Mouse (Mus musculus): ENCODE results near the gene Rint1. TPM values are rescaled to one million over a fixed set of nuclear protein-coding genes. Genes with fewer than 3 reads are reported as not detected.

Rint1 gene
- polyA plus RNA-seq, 1 experiment from 2014 or later, result 24.7 TPM

GRCm38 (mm10) chr5:23855484-23855883 is 68.0 kb downstream of the Rint1 start:
- DNase-seq (ENCODE audit: low read depth, low spot score) (no peak), ATAC-seq (no peak)
- CTCF ChIA-PET, result no interaction called here
- H3K27me3 ChIP-seq, result no peaks in the 10 kb centered on the region
- POLR2A ChIA-PET, result no interaction called here
- in situ Hi-C loops (cut with MboI; ENCODE audit: low pct_unique_long_range_greater_than_20kb), result loop anchor here (5.0 kb wide), 1 partner anchor 212 kb away; no protein-coding TSS in a partner anchor
- no peak for TF ChIP-seq CTCF (IDR thresholded peaks at IDR 0.05)

DNA sequence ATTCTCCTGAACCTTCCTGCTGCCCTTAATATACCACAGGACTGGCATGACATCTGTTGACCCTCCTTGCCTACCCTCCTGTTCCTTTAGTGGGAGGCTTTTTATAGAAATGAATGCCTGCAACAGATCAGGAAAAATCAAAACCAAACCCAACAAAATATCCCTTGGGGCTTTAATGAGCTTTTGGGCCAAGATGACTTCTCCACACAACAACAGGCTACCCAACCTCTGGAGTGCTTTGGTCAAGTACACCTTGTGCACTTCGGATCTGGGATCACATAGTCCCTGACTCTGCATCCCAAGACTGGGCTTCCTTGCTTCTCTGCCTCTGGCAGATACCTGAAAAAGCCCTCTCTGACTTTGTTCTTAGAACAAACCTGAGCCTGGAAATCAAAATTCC is 68.7 kb downstream of the Rint1 start:
- TF ChIP-seq CTCF (IDR thresholded peaks at IDR 0.05), result no peak
- ChIA-PET POLR2A (no interaction called here), CTCF (no interaction called here)
- no peak for ATAC-seq
- in situ Hi-C loops (cut with MboI; ENCODE audit: low pct_unique_long_range_greater_than_20kb), result loop anchor here (5.0 kb wide), 1 partner anchor 211 kb away; no protein-coding TSS in a partner anchor
- no peak for DNase-seq (ENCODE audit: low read depth, low spot score)
- H3K27me3 ChIP-seq, result no peaks in the 10 kb centered on the region

GRCm38 (mm10) chr5:23857189-23857588 is 69.7 kb downstream of the Rint1 start:
- CTCF ChIA-PET, result no interaction called here
- POLR2A ChIA-PET, result no interaction called here
- ATAC-seq, result no peak
- H3K27me3 ChIP-seq, result no peaks in the 10 kb centered on the region
- no peak for TF ChIP-seq CTCF (IDR thresholded peaks at IDR 0.05)
- in situ Hi-C loops (cut with MboI; ENCODE audit: low pct_unique_long_range_greater_than_20kb), result loop anchor here (5.0 kb wide), 1 partner anchor 210 kb away; no protein-coding TSS in a partner anchor
- no peak for DNase-seq (ENCODE audit: low read depth, low spot score)

DNA sequence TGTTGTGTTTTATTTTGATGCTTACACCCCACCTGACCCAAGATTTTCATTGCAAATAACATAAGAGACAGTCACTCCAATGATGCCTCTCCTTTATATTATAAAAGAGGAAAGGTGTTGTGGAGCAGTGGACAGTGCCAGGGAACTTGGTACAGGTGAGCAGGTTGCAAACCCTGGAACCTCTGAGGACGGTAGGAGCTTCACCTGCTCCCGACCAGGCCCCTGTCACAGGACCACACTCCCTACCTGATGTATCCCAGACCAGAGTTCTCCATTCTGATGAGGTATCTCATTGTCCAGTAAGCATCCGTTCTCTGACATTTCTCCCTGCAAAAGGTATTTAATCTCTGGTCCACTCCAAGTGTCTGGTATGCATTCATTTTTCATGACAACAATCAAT is 70.5 kb downstream of the Rint1 start:
- H3K27me3 ChIP-seq, result no peaks in the 10 kb centered on the region
- ChIA-PET CTCF (no interaction called here), POLR2A (no interaction called here)
- DNase-seq (ENCODE audit: low read depth, low spot score), result no peak
- in situ Hi-C loops (cut with MboI; ENCODE audit: low pct_unique_long_range_greater_than_20kb), result loop anchor here (5.0 kb wide), 1 partner anchor 209 kb away; no protein-coding TSS in a partner anchor
- ATAC-seq, result no peak
- no peak for TF ChIP-seq CTCF (IDR thresholded peaks at IDR 0.05)

GRCm38 (mm10) chr5:23858643-23859042 is 71.1 kb downstream of the Rint1 start:
- DNase-seq (ENCODE audit: low read depth, low spot score) (no peak), ATAC-seq (no peak)
- ChIA-PET POLR2A (no interaction called here), CTCF (no interaction called here)
- in situ Hi-C loops (cut with MboI; ENCODE audit: low pct_unique_long_range_greater_than_20kb), result loop anchor here (5.0 kb wide), 1 partner anchor 209 kb away; no protein-coding TSS in a partner anchor
- H3K27me3 ChIP-seq, result no peaks in the 10 kb centered on the region
- no peak for TF ChIP-seq CTCF (IDR thresholded peaks at IDR 0.05)

GRCm38 (mm10) chr5:23859087-23859718 is 71.7 kb downstream of the Rint1 start:
- POLR2A ChIA-PET, result no interaction called here
- no peaks in the 10 kb centered on the region for H3K27me3 ChIP-seq
- CTCF ChIA-PET, result no interaction called here
- in situ Hi-C loops (cut with MboI; ENCODE audit: low pct_unique_long_range_greater_than_20kb), result loop anchor here (5.0 kb wide), 1 partner anchor 208 kb away; no protein-coding TSS in a partner anchor
- ATAC-seq (no peak), DNase-seq (ENCODE audit: low read depth, low spot score) (no peak)
- no peak for TF ChIP-seq CTCF (IDR thresholded peaks at IDR 0.05)

DNA sequence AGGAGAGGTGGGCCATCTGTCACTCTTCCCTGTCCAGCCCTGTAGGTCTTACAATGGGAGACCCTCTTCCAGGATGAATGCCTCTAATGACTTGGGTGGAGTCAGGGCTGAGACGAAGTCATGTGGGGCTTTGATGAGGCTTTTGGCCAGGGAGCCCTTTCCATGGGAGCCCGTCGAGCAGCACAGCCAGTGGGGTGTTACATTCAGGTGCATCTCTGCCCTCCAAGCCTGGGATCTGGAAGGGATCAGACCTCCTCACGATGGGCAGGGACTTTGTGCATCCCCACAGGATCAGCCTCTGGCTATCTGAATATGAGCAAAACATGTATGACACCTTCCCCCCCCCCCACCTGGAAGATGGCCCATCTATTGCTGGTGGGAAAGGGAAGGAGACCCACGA is 72.4 kb downstream of the Rint1 start:
- CTCF ChIA-PET, result no interaction called here

DNA sequence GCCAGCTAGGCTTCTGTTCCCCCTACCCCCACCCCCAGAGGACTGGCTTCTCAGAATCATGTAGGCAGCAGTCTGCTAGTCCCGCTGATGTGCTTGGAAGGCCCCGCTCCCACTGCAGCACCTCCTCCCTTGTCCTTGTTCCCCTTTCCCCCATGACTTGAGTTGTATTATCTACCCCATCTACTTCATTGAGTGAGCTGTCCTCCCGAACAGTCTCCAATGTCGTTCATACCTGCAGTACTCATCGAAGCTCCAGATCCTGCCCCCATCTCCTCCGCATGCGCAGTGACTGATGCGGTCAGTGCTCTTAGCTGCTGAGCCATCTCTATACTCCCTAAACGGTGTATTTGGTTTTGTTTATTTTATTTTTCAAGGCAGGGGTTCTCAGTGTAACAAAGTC is 74.2 kb downstream of the Rint1 start:
- POLR2A ChIA-PET, result no interaction called here
- no peaks in the 10 kb centered on the region for H3K27me3 ChIP-seq
- no peak for ATAC-seq
- no peak for TF ChIP-seq CTCF (IDR thresholded peaks at IDR 0.05)
- no peak for DNase-seq (ENCODE audit: low read depth, low spot score)
- in situ Hi-C loops (cut with MboI; ENCODE audit: low pct_unique_long_range_greater_than_20kb), result no loop called here
- CTCF ChIA-PET, result interaction anchor here (0.6 kb wide), 1 partner anchor 12 kb away, joined by 3 read pairs; no protein-coding TSS in a partner anchor

More for the DNA sequence above, 72.4 kb downstream of the Rint1 start:
- no peak for TF ChIP-seq CTCF (IDR thresholded peaks at IDR 0.05)
- in situ Hi-C loops (cut with MboI; ENCODE audit: low pct_unique_long_range_greater_than_20kb), result loop anchor here (5.0 kb wide), 1 partner anchor 207 kb away; no protein-coding TSS in a partner anchor
- DNase-seq (ENCODE audit: low read depth, low spot score) (no peak), ATAC-seq (no peak)
- POLR2A ChIA-PET, result no interaction called here
- no peaks in the 10 kb centered on the region for H3K27me3 ChIP-seq

- CTCF ChIA-PET, result interaction anchor here (1.1 kb wide), 1 partner anchor 13 kb away, joined by 4 read pairs; no protein-coding TSS in a partner anchor
- POLR2A ChIA-PET, result no interaction called here
- no peaks in the 10 kb centered on the region for H3K27me3 ChIP-seq
- DNase-seq (ENCODE audit: low read depth, low spot score) (no peak), ATAC-seq (no peak)
- no peak for TF ChIP-seq CTCF (IDR thresholded peaks at IDR 0.05)
- in situ Hi-C loops (cut with MboI; ENCODE audit: low pct_unique_long_range_greater_than_20kb), result no loop called here
These were observed 74.8 kb downstream of the Rint1 start for GRCm38 (mm10) chr5:23862291-23862690.

DNA sequence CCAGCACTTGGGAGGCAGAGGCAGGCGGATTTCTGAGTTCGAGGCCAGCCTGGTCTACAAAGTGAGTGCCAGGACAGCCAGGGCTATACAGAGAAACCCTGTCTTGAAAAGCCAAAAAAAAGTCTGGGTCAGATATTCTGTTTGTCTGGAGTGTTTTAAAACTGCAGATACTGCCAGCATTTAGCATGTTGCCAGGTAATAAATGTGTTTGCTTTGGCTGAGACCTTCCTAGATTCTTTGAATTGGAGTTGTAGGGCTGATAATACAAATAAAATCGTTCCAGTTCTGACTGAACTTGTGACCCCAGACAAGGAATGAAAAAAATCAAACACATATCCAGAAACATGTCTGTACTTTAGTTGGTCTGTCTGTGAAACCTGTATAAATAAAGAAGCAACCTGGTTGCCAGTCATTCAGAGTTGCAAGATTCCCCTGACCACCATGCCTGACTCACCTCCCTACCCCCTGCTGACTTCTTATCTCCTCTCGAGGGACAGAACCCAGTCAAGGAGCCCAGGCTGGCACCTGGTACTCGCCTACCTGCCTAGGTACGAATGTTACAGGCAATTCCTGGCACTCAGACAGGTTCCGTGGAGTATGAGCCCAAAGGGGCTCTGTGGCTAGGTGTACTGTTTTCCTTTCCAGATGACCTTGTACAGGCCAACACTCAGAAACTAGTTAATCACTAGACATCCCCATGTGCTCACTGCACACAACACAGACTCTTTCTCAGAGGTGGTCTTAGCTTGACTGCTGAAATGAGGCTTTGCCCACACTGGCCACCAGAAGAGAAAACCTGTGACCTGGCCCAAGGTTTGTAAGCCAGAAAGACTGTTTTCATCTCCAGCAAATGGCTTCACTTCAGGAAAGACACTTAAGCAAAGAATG is 75.9 kb downstream of the Rint1 start:
- POLR2A ChIA-PET, result no interaction called here
- no peaks in the 10 kb centered on the region for H3K27me3 ChIP-seq
- in situ Hi-C loops (cut with MboI; ENCODE audit: low pct_unique_long_range_greater_than_20kb), result no loop called here
- CTCF ChIA-PET, result interaction anchor here (1.1 kb wide), 1 partner anchor 12 kb away, joined by 4 read pairs; no protein-coding TSS in a partner anchor
- TF ChIP-seq CTCF (IDR thresholded peaks at IDR 0.05), result no peak
- no peak for DNase-seq (ENCODE audit: low read depth, low spot score)
- ATAC-seq, result no peak
